12 mouse cellular contexts compared by ENCODE assay signal in genomic region chrX:162266769-162267168, GRCm38 (mm10).
DNase-seq lines count a peak whose midpoint lies in the region; ATAC-seq lines count a peak whose summit lies in the region.
"Had no signal": no experiment of that assay in that cellular context is flagged by ENCODE, and none has a peak within 500 bp of the region (broad histone marks: within the 10 kb centered on the region; RNA-seq: fewer than 3 reads in every experiment).

No protein-coding gene starts in this region.

- ATAC-seq in kidney, embryonic 16.5 days (ENCODE audit: low FRiP score, low TSS enrichment): no peak
- ATAC-seq in hindbrain, embryonic 12.5 days (ENCODE audit: low FRiP score): peak; percentile 74
- ATAC-seq in megakaryocyte-erythroid progenitor cell, adult 5-6 weeks (replicated peaks; ENCODE audit: low FRiP score, low TSS enrichment, poor library complexity, severe bottlenecking): no peak
- no peak for ATAC-seq in cerebellum, adult (ENCODE audit: insufficient number of reproducible peaks, low FRiP score, low TSS enrichment)
- ATAC-seq: lung, postnatal 0 days had no signal

- no peak overlapping the region for H3K4me3 ChIP-seq in kidney, embryonic 16.5 days (ENCODE audit: low read length)
- no peak overlapping the region for H3K4me3 ChIP-seq in hindbrain, embryonic 12.5 days
- H3K4me3 ChIP-seq: embryonic facial prominence, embryonic 15.5 days; stomach, embryonic 15.5 days had no signal

- DNase-seq in kidney, adult 11 months: peak; percentile 14
- peak; percentile 25 for DNase-seq in embryo, embryonic 11 days
- DNase-seq in neural tube, embryonic 10.5 days (ENCODE audit: extremely low spot score, low spot score): peak; percentile 12
- no peak for DNase-seq in cerebellum, postnatal 36 days
- DNase-seq: gastrocnemius, postnatal 36 days had no signal

- 69% methylated on average over 1 of the region's 1 CpGs for WGBS in kidney, embryonic 16.5 days
- WGBS in hindbrain, embryonic 12.5 days: 42% methylated on average over 1 of the region's 1 CpGs

- no peaks in the 10 kb centered on the region for H3K36me3 ChIP-seq in kidney, embryonic 16.5 days (ENCODE audit: insufficient read depth, low read length)
- H3K36me3 ChIP-seq in hindbrain, embryonic 12.5 days: no peaks in the 10 kb centered on the region
- H3K36me3 ChIP-seq: embryonic facial prominence, embryonic 15.5 days; stomach, embryonic 15.5 days had no signal

- no peaks in the 10 kb centered on the region for H3K9me3 ChIP-seq in kidney, embryonic 16.5 days (ENCODE audit: low read length)
- no peaks in the 10 kb centered on the region for H3K9me3 ChIP-seq in hindbrain, embryonic 12.5 days (replicated peaks)
- H3K9me3 ChIP-seq: embryonic facial prominence, embryonic 15.5 days; stomach, embryonic 15.5 days had no signal

- no peak overlapping the region for H3K9ac ChIP-seq in kidney, embryonic 16.5 days (replicated peaks; ENCODE audit: low read length)
- H3K9ac ChIP-seq in hindbrain, embryonic 12.5 days: no peak overlapping the region
- H3K9ac ChIP-seq: embryonic facial prominence, embryonic 15.5 days; stomach, embryonic 15.5 days had no signal

- H3K27me3 ChIP-seq in kidney, embryonic 16.5 days (ENCODE audit: insufficient read depth, low read length): peaks cover under 1% of the 10 kb centered on the region; the same call in 1 of the 2 replicates
- peaks cover 3% of the 10 kb centered on the region; the same call in 1 of the 2 replicates for H3K27me3 ChIP-seq in hindbrain, embryonic 12.5 days
- H3K27me3 ChIP-seq: embryonic facial prominence, embryonic 15.5 days; stomach, embryonic 15.5 days had no signal

- no peak overlapping the region for H3K4me2 ChIP-seq in kidney, embryonic 16.5 days (replicated peaks; ENCODE audit: low read depth, low read length)
- no peak overlapping the region for H3K4me2 ChIP-seq in hindbrain, embryonic 12.5 days (replicated peaks)
- H3K4me2 ChIP-seq: embryonic facial prominence, embryonic 15.5 days; stomach, embryonic 15.5 days had no signal

- H3K27ac ChIP-seq in kidney, embryonic 16.5 days (ENCODE audit: low read length): no peak overlapping the region
- H3K27ac ChIP-seq in hindbrain, embryonic 12.5 days: no peak overlapping the region
- H3K27ac ChIP-seq: embryonic facial prominence, embryonic 15.5 days; stomach, embryonic 15.5 days had no signal

- 0 out of 2 replicates have a peak, but pooled peaks cover 3% of the 10 kb centered on the region for H3K4me1 ChIP-seq in kidney, embryonic 16.5 days (ENCODE audit: insufficient read depth, low read length)
- H3K4me1 ChIP-seq in hindbrain, embryonic 12.5 days: no peaks in the 10 kb centered on the region
- H3K4me1 ChIP-seq: embryonic facial prominence, embryonic 15.5 days; stomach, embryonic 15.5 days had no signal

Comparison
In these comparisons a context has a peak if more than half of its experiments do, and no peak if none do; other contexts are left out.
1. DNase-seq: peak in kidney, adult 11 months (single experiment), embryo, embryonic 11 days (single experiment) and neural tube, embryonic 10.5 days (single experiment); none in cerebellum, postnatal 36 days (0 of 2).